Mouse (Mus musculus): ENCODE data around the gene Rpgr.

DNA sequence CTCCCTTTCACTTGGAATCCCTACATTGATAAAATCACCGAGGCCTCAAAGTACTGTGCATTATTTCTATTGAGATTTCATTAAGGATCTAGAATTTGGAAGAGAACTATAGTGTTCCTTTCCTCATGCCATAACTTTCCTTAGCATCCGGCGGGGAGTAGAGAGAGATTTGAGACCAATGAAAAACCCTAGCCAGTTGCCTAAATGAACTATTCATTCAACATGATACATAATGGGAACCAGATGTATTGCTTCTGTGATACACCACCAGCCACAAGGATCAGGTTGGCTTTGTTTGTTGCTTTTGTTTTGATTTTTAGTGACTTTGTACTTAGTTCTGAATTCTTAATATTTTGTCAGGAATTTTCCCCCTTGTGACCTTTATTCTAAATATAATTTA is 136.3 kb downstream of the Rpgr start:
- TF ChIP-seq CTCF (IDR thresholded peaks at IDR 0.05; ENCODE audit: extremely low read depth, insufficient read length, insufficient replicate concordance, low read depth, low read length) (no peak), POLR2A (IDR thresholded peaks at IDR 0.05; ENCODE audit: low read depth, low read length) (no peak)

Measured in small intestine, adult 2 months (tissue).